ENCODE assay signal across 28 mouse cellular contexts in genomic region chr1:191093578-191093977, GRCm38 (mm10). TPM values are rescaled to one million over a fixed set of nuclear protein-coding genes. Genes with fewer than 3 reads are reported as not detected.
DNase-seq lines count a peak whose midpoint lies in the region; ATAC-seq lines count a peak whose summit lies in the region.
"Had no signal": no experiment of that assay in that cellular context is flagged by ENCODE, and none has a peak within 500 bp of the region (broad histone marks: within the 10 kb centered on the region; RNA-seq: fewer than 3 reads in every experiment).

No protein-coding gene starts in this region.

- H3K9me3 ChIP-seq in kidney, embryonic 14.5 days (ENCODE audit: control insufficient read depth, low read length), result no peaks in the 10 kb centered on the region
- H3K9me3 ChIP-seq: embryonic facial prominence, embryonic 13.5 days; forebrain, embryonic 12.5 days; liver, embryonic 12.5 days; lung, embryonic 15.5 days had no signal

- no peaks in the 10 kb centered on the region for H3K36me3 ChIP-seq in kidney, embryonic 14.5 days (ENCODE audit: control insufficient read depth, insufficient read depth, low read length)
- H3K36me3 ChIP-seq: embryonic facial prominence, embryonic 13.5 days; forebrain, embryonic 12.5 days; liver, embryonic 12.5 days; lung, embryonic 15.5 days had no signal

- no peak overlapping the region for H3K27ac ChIP-seq in kidney, embryonic 14.5 days (ENCODE audit: low read depth, low read length)
- H3K27ac ChIP-seq: embryonic facial prominence, embryonic 13.5 days; forebrain, embryonic 12.5 days; liver, embryonic 12.5 days; lung, embryonic 15.5 days had no signal

- no peak overlapping the region for H3K4me3 ChIP-seq in kidney, embryonic 14.5 days (ENCODE audit: low read length)
- H3K4me3 ChIP-seq: embryonic facial prominence, embryonic 13.5 days; forebrain, embryonic 12.5 days; liver, embryonic 12.5 days; lung, embryonic 15.5 days had no signal

- DNase-seq in layer of hippocampus, adult 8-10 months (ENCODE audit: low spot score in 2 of 2), result peak; percentile 43 to 46
- no peak for DNase-seq in layer of hippocampus, adult 9-10 months (ENCODE audit: low spot score)
- peak; percentile 85 for DNase-seq in brain, adult 2 months (ENCODE audit: low read depth, low spot score)
- peak; percentile 64 to 70 for DNase-seq in left cerebral cortex, adult 18-20 months (ENCODE audit: low spot score in 2 of 2)
- DNase-seq in right cerebral cortex, postnatal 10 days (ENCODE audit: low spot score in 2 of 2), result peak; percentile 56 to 68
- DNase-seq in T-cell, adult 2 months (ENCODE audit: low spot score), result no peak
- DNase-seq: adrenal gland, postnatal 25 days; cerebellum, adult 8-10 months; heart, postnatal 4 days; kidney, adult 2 months; kidney, postnatal 25 days; midbrain, embryonic 14.5 days; thymus, adult 18-20 months had no signal

- no peak overlapping the region for H3K4me2 ChIP-seq in kidney, embryonic 14.5 days (replicated peaks; ENCODE audit: low read depth, low read length)
- H3K4me2 ChIP-seq: embryonic facial prominence, embryonic 13.5 days; forebrain, embryonic 12.5 days; liver, embryonic 12.5 days; lung, embryonic 15.5 days had no signal

- H3K4me1 ChIP-seq in kidney, embryonic 14.5 days (ENCODE audit: control insufficient read depth, insufficient read depth, low read length), result peaks cover 13% of the 10 kb centered on the region; the same call in 1 of the 2 replicates

- 64% methylated on average over 5 of the region's 5 CpGs for WGBS in kidney, embryonic 14.5 days

- no peak for ATAC-seq in kidney, embryonic 14.5 days (ENCODE audit: low FRiP score, low TSS enrichment)
- ATAC-seq: hindbrain, embryonic 16.5 days; liver, embryonic 12.5 days; Patski had no signal

- no peak overlapping the region for H3K9ac ChIP-seq in kidney, embryonic 14.5 days (ENCODE audit: low read depth, low read length)
- H3K9ac ChIP-seq: embryonic facial prominence, embryonic 13.5 days; forebrain, embryonic 12.5 days; liver, embryonic 12.5 days; lung, embryonic 15.5 days had no signal

- no peaks in the 10 kb centered on the region for H3K27me3 ChIP-seq in kidney, embryonic 14.5 days (ENCODE audit: control insufficient read depth, insufficient read depth, low read length)
- H3K27me3 ChIP-seq: Patski had no signal

RNA-seq across cellular contexts. Expression of gene Batf3, which starts 4.1 kb away (rescaled TPM):
- total RNA-seq in layer of hippocampus, adult 8-10 months (2022), result 1 to 10 TPM in 3 of 4 experiments, not detected in 1; 1.6 to 3.9 (median 3.7) TPM
- 1 to 10 TPM; 3.0 TPM for total RNA-seq in left cerebral cortex, adult 18-20 months (2021)
- 12.4 and 18.0 TPM in 2 replicates for polyA plus RNA-seq in kidney, embryonic 14.5 days (2014; fragmentation: Nextera tagmentation; extraction: Ambion mirVana)
- total RNA-seq: gastrocnemius, adult 18-20 months; granulocyte monocyte progenitor cell, adult 5-6 weeks had no signal

RNA-seq across cellular contexts. Expression of gene Nsl1, which starts 30.8 kb away (rescaled TPM):
- total RNA-seq in layer of hippocampus, adult 8-10 months (2022), result 1 to 10 TPM in 2 of 4 experiments, under 1 TPM in 2; 0.29 to 1.5 (median 0.89) TPM
- total RNA-seq in left cerebral cortex, adult 18-20 months (2021), result under 1 TPM; 0.23 to 0.56 TPM
- polyA plus RNA-seq in kidney, embryonic 14.5 days (2014; fragmentation: Nextera tagmentation; extraction: Ambion mirVana), result 10.4 and 23.3 TPM in 2 replicates

RNA-seq across cellular contexts. Expression of gene Tatdn3, which starts 30.8 kb away (rescaled TPM):
- 10 to 100 TPM; 33.7 to 56.3 (median 49.8) TPM for total RNA-seq in layer of hippocampus, adult 8-10 months (2022)
- total RNA-seq in left cerebral cortex, adult 18-20 months (2021), result 10 to 100 TPM; 27.1 to 27.8 TPM
- polyA plus RNA-seq in kidney, embryonic 14.5 days (2014; fragmentation: Nextera tagmentation; extraction: Ambion mirVana), result 12.6 and 13.2 TPM in 2 replicates

RNA-seq across cellular contexts. Expression of gene Spata45, which starts 57.1 kb away (rescaled TPM):
- total RNA-seq in layer of hippocampus, adult 8-10 months (2022), result not detected
- not detected for total RNA-seq in left cerebral cortex, adult 18-20 months (2021)
- not detected in 2 replicates for polyA plus RNA-seq in kidney, embryonic 14.5 days (2014; fragmentation: Nextera tagmentation; extraction: Ambion mirVana)
- total RNA-seq: adrenal gland, postnatal 25 days; gastrocnemius, adult 18-20 months; granulocyte monocyte progenitor cell, adult 5-6 weeks; heart, postnatal 4 days; megakaryocyte progenitor cell, adult 5-6 weeks; neutrophil, adult 5-6 weeks had no signal
- polyA plus RNA-seq: C2C12; cortical plate, adult 2 months; embryonic facial prominence, embryonic 13.5 days; forebrain, embryonic 12.5 days; heart, embryonic 14.5 days; hindbrain, embryonic 16.5 days; kidney, adult 2 months; limb, embryonic 11.5 days; liver, embryonic 12.5 days; lung, embryonic 15.5 days; midbrain, embryonic 14.5 days; Patski had no signal

Comparison
In these comparisons a context has a peak if more than half of its experiments do, and no peak if none do; other contexts are left out.
1. DNase-seq: peak in layer of hippocampus, adult 8-10 months (2 of 2), brain, adult 2 months (single experiment), left cerebral cortex, adult 18-20 months (2 of 2) and right cerebral cortex, postnatal 10 days (2 of 2); none in layer of hippocampus, adult 9-10 months (single experiment) and T-cell, adult 2 months (single experiment).